Mouse (Mus musculus) neural tube, embryonic 13.5 days (tissue): ENCODE measurements around the gene Hsf2bp. TPM values are rescaled to one million over a fixed set of nuclear protein-coding genes. Genes with fewer than 3 reads are reported as not detected.

Experiments used
- ATAC-seq: fragments of 200-750 bp; cut with Nextera tagmentation; 2 replicates; pipeline ENCODE4 v1.8.0; 2017; ENCODE audit warnings: low read depth, mild to moderate bottlenecking, moderate TSS enrichment, moderate library complexity
- H3K27ac ChIP-seq: fragments of 300-500 bp; sonication (generic); replicated peaks from 2 replicates; pipeline ENCODE4 v1.5.1; 2015; ENCODE audit warnings: moderate library complexity, mild to moderate bottlenecking, inconsistent platforms
- H3K27me3 ChIP-seq: fragments of 300-500 bp; sonication (generic); 2 replicates; pipeline ENCODE4 v1.6.1; 2015; ENCODE audit warnings: mild to moderate bottlenecking, inconsistent platforms
- H3K36me3 ChIP-seq: fragments of 300-500 bp; sonication (generic); 2 replicates; pipeline ENCODE4 v1.6.1; 2015; ENCODE audit warnings: mild to moderate bottlenecking, inconsistent platforms
- H3K4me1 ChIP-seq: fragments of 300-500 bp; sonication (generic); replicated peaks from 2 replicates; pipeline ENCODE4 v1.6.1; 2015; ENCODE audit warnings: inconsistent platforms
- H3K4me2 ChIP-seq: fragments of 300-500 bp; sonication (generic); 2 replicates; pipeline ENCODE4 v1.6.1; 2015; ENCODE audit warnings: inconsistent platforms, mild to moderate bottlenecking, moderate library complexity
- H3K4me3 ChIP-seq: fragments of 300-500 bp; sonication (generic); 2 replicates; pipeline ENCODE4 v1.5.1; 2015; ENCODE audit warnings: mild to moderate bottlenecking, inconsistent platforms
- H3K9ac ChIP-seq: fragments of 300-500 bp; sonication (generic); 2 replicates; pipeline ENCODE4 v1.6.1; 2015; ENCODE audit warnings: moderate library complexity, mild to moderate bottlenecking, inconsistent platforms
- H3K9me3 ChIP-seq: fragments of 300-500 bp; sonication (generic); 2 replicates; pipeline ENCODE4 v1.6.1; 2016; ENCODE audit warnings: inconsistent platforms
- WGBS: fragments of 180-500 bp; shearing (Covaris S2); methylation state at CpG from one replicate; pipeline ENCODE4 v1.1.7; 2015; 5-methylcytosine and 5-hydroxymethylcytosine counted together
- polyA plus RNA-seq: library from polyadenylated mRNA; unstranded; fragments of >200 nt; fragmentation: Nextera tagmentation; extraction: Ambion mirVana; gene quantifications from 2 replicates; pipeline ENCODE4 v1.2.1, GENCODE M21; 2015

The Hsf2bp gene
- polyA plus RNA-seq, 1 experiment from 2014 or later: 0.38 TPM

DNA sequence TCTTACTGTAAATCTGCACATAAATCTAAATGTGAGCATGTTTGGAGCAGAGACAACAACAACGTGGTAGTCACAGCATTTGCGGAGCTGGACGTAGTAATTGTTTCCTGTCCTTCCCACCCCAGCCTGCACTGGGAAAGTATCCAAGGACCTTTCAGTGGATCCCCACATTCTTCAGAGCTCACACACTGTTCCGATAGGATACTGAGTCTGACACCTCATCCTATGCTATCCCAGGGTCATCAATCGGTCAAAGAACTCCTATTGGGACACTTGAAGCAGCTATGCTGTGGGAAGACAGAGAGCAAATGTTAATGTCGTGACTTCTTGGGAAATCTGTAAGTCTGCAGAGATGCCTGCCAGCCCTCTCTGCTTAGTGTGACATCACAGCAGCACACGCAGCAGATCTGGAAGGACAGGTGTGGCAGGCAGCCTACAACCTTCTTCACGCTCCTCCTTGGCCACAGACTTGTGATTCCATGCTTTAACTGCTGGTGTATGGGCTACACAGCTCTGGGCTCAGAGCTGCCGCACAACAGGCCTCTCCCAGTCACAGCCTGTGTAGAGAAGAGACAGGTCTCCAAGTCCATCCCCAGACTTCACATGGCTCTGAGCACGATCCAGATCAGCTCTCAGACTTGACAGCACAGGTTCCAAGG is 92.1 kb downstream of the Hsf2bp start:
- H3K36me3 ChIP-seq: no peaks in the 10 kb centered on the region
- H3K4me3 ChIP-seq: no peak overlapping the region
- no peak overlapping the region for H3K4me2 ChIP-seq
- no peaks in the 10 kb centered on the region for H3K4me1 ChIP-seq
- H3K9ac ChIP-seq: no peak overlapping the region
- no peak overlapping the region for H3K27ac ChIP-seq
- no peaks in the 10 kb centered on the region for H3K9me3 ChIP-seq
- no peak for ATAC-seq
- WGBS: 73% methylated on average over 10 of the region's 10 CpGs
- H3K27me3 ChIP-seq: no peaks in the 10 kb centered on the region

DNA sequence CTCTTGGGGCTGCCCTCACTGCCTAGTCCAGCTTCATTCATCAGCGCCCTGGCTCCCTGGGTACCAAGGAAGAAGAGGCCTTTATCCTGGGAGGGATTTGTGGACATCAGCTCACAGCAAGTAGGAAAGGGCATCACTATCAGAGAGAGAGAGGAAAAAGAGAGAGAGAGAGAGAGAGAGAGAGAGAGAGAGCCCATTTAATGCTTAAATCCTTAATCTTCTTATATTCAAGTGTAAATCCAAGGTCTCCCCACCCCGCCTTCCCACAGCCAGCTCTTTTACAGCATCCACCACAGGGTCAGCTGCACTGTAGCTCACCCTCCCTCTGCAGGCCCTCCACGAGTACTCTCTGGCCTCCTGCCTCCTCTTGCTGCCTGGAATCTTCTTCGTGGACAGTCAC is 94.5 kb downstream of the Hsf2bp start:
- no peak overlapping the region for H3K9ac ChIP-seq
- WGBS: 56% methylated on average over 4 of the region's 4 CpGs
- no peak overlapping the region for H3K4me2 ChIP-seq
- no peak for ATAC-seq
- peaks cover 8% of the 10 kb centered on the region; the same call in 1 of the 2 replicates for H3K4me1 ChIP-seq
- no peak overlapping the region for H3K4me3 ChIP-seq
- H3K27ac ChIP-seq: no peak overlapping the region
- no peaks in the 10 kb centered on the region for H3K36me3 ChIP-seq
- no peaks in the 10 kb centered on the region for H3K9me3 ChIP-seq
- H3K27me3 ChIP-seq: no peaks in the 10 kb centered on the region

DNA sequence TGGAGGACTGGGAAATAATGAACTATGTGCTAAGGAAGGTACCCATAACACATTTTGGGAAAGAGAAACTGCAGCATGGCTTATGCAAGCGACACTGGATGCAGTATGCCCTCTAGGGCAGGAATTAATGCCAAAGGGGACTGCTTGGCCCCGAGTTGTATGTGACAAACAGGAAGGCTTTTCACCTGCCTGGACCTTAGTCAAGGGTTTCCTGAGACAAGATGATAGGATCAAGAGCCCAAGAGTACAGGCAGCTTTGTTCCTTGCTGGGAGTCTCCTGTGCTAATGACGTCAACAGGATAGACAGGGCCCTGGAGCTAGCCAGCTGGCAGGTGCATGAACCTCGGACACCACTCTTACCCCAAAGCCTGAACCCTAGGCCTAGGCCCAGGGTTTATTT is 95.5 kb downstream of the Hsf2bp start:
- 79% methylated on average over 4 of the region's 4 CpGs for WGBS

DNA sequence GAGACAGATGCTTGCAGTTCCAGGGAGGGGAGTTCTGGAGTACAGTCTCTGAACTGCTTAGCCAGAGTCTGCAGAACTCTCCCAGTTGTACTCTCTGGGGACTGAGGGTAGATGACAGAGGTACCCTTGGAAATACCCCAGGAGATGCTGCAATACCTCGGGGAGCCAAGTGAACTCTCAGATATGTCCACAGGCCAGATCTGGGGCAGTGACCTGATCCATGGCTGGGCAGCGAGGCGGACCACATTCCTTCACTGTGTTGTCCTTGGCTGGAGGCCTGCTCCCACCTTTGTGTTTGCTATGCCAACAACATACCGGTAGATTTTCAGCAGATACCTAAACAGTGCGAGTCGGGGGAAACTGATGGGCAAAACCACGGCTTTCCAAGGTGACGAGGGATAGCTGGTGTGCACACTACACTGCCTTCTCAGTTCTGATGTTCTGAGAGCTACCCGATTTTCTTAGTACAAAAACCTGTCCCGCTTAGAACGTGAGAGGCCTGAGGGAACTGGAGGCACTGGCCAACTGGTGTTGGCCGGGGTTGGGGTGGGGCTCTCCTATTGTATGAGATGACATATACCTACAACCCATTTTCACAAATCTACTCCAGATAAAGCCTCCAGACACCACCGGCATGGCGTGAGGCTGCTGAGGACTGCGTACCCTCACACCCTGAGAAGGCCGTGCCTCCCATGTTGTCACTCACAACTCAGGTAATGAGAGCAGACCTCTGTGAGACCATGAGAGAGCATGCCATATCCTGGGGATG is 96.7 kb downstream of the Hsf2bp start:
- Histone ChIP-seq H3K4me3 (no peak overlapping the region), H3K9ac (no peak overlapping the region), H3K4me2 (no peak overlapping the region), H3K4me1 (peaks cover 25% of the 10 kb centered on the region), H3K27me3 (no peaks in the 10 kb centered on the region), H3K27ac (no peak overlapping the region), H3K9me3 (no peaks in the 10 kb centered on the region), H3K36me3 (no peaks in the 10 kb centered on the region)
- 91% methylated on average over 16 of the region's 16 CpGs for WGBS
- ATAC-seq: no peak

More for the DNA sequence above, 95.5 kb downstream of the Hsf2bp start:
- H3K36me3 ChIP-seq: no peaks in the 10 kb centered on the region
- peaks cover 16% of the 10 kb centered on the region for H3K4me1 ChIP-seq
- no peak overlapping the region for H3K9ac ChIP-seq
- no peaks in the 10 kb centered on the region for H3K27me3 ChIP-seq
- no peak overlapping the region for H3K27ac ChIP-seq
- ATAC-seq: no peak
- H3K4me3 ChIP-seq: no peak overlapping the region
- H3K9me3 ChIP-seq: no peaks in the 10 kb centered on the region
- H3K4me2 ChIP-seq: no peak overlapping the region

DNA sequence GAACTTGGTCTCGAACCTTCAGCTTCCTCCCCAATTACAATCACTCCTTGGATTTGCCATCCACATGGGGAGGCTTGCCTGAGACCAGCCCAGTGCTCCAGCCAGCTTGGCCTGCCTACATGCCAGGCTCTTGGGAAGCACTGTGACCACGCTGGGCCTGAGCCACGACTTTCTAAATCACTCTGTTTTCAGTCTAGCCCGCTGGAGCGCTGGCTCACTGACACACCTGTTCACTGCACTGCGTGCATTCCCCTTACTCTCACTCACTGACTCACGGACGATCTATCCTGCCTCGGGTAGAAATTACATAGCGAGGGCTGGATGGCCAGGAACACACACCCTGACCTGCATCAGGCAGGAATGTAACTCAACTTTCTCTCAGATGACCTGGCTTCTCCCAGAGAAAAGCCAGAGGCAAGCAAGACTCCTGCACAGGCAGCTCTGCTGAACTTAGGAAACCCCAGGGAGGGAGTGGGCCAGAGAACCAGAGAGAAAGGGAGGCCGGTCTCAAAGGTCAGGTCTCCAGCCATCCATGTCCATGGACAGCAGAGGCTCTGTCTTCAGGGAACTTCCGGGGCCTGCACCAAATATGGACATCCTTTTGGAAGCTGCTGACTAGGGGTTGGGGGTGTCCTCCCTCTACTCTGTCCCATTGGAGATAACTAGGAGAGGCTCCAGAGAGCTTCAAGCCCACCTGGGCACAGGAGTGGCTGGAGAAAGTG is 97.4 kb downstream of the Hsf2bp start:
- Histone ChIP-seq H3K27me3 (no peaks in the 10 kb centered on the region), H3K9me3 (no peaks in the 10 kb centered on the region), H3K9ac (no peak overlapping the region), H3K27ac (no peak overlapping the region), H3K4me2 (no peak overlapping the region), H3K36me3 (no peaks in the 10 kb centered on the region), H3K4me3 (no peak overlapping the region), H3K4me1 (peaks cover 25% of the 10 kb centered on the region)
- WGBS: 79% methylated on average over 12 of the region's 12 CpGs
- no peak for ATAC-seq

DNA sequence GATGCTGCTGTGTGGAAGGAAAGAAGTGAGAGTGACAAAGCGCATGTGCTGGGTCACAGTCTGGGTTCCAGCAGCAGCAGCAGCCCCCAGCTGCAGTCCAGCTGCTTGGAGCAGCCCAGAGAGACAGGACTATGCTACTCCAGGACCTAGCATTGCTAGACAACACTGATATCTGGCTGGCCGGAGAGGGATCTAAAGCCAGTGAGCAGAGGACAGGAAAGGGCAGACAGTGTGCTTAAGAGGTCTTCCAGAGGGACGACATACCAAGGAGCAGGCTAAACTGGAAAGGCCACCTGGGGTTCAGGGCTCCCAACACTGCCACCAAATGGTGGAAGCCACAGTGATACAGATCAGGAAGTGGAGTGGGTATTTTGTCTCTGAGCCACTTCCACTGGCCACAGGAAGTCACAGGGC is 99.0 kb downstream of the Hsf2bp start:
- Histone ChIP-seq H3K4me3 (no peak overlapping the region), H3K27ac (no peak overlapping the region), H3K4me2 (no peak overlapping the region), H3K27me3 (no peaks in the 10 kb centered on the region), H3K36me3 (no peaks in the 10 kb centered on the region), H3K9ac (no peak overlapping the region), H3K4me1 (peaks cover 25% of the 10 kb centered on the region), H3K9me3 (no peaks in the 10 kb centered on the region)
- WGBS: 42% methylated on average over 3 of the region's 3 CpGs
- ATAC-seq: no peak

DNA sequence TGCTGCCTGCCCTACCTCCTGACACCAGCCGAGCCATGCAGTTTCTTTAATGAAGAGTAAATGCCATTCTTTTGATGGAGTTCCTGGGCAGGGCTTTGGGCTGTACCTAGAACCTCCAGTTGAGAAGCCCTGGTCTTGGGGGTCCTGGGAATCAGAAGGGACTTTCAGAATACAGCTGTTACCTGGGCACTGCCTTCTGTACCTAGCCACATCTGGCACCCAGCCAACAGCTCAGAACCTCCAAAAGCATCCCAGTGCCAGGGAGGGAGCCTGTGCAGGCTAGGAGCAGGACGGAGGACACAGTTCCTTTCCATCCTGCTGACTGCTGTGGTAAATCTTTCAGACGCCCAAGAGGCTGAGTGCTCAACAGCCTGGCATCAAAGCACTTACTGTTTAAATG is 100.3 kb downstream of the Hsf2bp start:
- Histone ChIP-seq H3K27ac (no peak overlapping the region), H3K4me2 (no peak overlapping the region), H3K9ac (no peak overlapping the region), H3K36me3 (no peaks in the 10 kb centered on the region), H3K9me3 (no peaks in the 10 kb centered on the region), H3K4me1 (peaks cover 32% of the 10 kb centered on the region), H3K4me3 (no peak overlapping the region), H3K27me3 (no peaks in the 10 kb centered on the region)
- 51% methylated on average over 3 of the region's 3 CpGs for WGBS
- ATAC-seq: no peak

DNA sequence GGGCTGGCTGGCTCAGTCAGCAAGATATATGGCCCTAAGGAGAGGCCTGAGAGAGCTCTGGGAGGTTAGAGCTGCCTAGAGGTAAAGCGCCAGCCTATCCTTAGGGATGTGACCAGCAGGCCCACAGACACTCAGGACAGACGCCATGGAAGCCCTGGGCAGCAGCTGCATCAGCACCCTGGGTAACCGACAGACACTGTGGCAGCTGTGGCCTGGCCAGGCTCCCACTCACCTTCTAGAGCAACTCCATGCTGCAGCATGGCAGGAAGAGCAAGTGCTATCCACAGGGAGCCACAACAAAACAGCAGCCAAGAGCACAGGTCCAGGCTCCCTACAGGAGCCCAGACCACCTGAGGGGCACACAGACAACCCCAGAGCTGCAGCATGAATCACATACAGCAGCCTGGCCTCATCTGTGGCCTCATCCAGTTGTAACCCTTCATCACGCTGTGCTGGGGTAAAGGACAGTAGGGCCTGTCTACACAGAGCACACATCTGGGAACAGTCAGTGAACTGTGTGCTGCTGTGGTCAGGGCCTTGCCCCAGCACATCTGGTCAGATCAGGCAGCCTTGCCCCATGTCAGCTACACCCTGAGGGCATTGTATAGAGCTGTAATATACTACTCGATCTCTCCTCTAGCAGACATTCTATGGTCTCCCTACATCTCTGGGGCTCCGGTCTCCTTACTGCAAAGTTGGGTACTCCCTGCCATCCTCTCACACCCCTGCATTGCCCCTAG is 100.9 kb downstream of the Hsf2bp start:
- peaks cover 32% of the 10 kb centered on the region for H3K4me1 ChIP-seq
- no peak overlapping the region for H3K4me2 ChIP-seq
- WGBS: 62% methylated on average over 6 of the region's 6 CpGs
- no peaks in the 10 kb centered on the region for H3K27me3 ChIP-seq
- H3K36me3 ChIP-seq: no peaks in the 10 kb centered on the region
- no peaks in the 10 kb centered on the region for H3K9me3 ChIP-seq
- no peak overlapping the region for H3K4me3 ChIP-seq
- H3K27ac ChIP-seq: no peak overlapping the region
- no peak for ATAC-seq
- H3K9ac ChIP-seq: peak overlapping the region; percentile 12; the same call in 1 of the 2 replicates

DNA sequence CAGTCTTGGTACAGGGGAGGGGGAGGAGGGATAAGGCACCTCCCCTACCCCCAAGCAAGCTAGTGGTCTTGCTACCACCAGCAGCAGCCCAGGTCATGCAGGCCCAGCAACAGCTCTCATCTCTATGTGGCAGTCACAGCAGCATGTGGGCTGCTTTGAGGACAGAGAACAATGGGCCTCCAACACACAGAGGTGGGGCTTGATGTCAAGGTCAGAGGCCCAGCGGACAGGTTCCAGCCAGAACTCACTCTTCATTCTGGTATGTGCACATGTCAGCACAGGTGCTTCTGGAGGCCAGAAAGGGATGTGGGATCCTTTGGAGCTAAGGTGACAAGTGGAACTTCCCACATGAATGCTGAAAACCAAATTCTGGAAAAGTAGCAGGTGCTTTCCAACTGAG is 102.2 kb downstream of the Hsf2bp start:
- no peaks in the 10 kb centered on the region for H3K36me3 ChIP-seq
- H3K4me1 ChIP-seq: peaks cover 32% of the 10 kb centered on the region
- H3K4me3 ChIP-seq: no peak overlapping the region
- 54% methylated on average over 1 of the region's 1 CpGs for WGBS
- no peaks in the 10 kb centered on the region for H3K27me3 ChIP-seq
- no peaks in the 10 kb centered on the region for H3K9me3 ChIP-seq
- ATAC-seq: no peak
- no peak overlapping the region for H3K27ac ChIP-seq
- no peak overlapping the region for H3K4me2 ChIP-seq
- H3K9ac ChIP-seq: no peak overlapping the region

DNA sequence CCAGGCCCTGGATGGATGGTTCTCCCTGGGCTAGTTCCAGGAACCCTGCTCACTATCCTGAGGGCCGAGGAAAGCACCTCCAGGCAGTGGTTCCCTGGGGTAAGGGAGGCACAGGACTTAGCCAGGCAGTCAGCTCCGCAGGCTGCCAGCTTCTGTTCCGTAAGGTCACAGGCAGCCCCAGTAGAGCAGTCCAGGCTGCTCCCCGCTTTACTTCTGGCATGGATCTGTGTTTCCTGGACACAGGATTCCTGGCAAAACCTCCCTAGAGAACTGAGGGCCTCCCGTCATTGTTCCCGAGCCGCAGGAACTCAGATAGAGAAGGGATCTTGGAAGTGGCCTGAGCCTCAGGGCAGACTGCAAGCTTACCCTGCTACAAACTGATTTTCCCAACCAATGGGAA is 104.7 kb downstream of the Hsf2bp start:
- Histone ChIP-seq H3K36me3 (no peaks in the 10 kb centered on the region), H3K27me3 (no peaks in the 10 kb centered on the region), H3K9ac (no peak overlapping the region), H3K4me2 (no peak overlapping the region), H3K4me3 (no peak overlapping the region), H3K27ac (0 out of 2 replicates have a peak overlapping the region, but pooled peaks have one; percentile 38), H3K4me1 (peaks cover 22% of the 10 kb centered on the region), H3K9me3 (no peaks in the 10 kb centered on the region)
- 53% methylated on average over 7 of the region's 7 CpGs for WGBS
- ATAC-seq: no peak

DNA sequence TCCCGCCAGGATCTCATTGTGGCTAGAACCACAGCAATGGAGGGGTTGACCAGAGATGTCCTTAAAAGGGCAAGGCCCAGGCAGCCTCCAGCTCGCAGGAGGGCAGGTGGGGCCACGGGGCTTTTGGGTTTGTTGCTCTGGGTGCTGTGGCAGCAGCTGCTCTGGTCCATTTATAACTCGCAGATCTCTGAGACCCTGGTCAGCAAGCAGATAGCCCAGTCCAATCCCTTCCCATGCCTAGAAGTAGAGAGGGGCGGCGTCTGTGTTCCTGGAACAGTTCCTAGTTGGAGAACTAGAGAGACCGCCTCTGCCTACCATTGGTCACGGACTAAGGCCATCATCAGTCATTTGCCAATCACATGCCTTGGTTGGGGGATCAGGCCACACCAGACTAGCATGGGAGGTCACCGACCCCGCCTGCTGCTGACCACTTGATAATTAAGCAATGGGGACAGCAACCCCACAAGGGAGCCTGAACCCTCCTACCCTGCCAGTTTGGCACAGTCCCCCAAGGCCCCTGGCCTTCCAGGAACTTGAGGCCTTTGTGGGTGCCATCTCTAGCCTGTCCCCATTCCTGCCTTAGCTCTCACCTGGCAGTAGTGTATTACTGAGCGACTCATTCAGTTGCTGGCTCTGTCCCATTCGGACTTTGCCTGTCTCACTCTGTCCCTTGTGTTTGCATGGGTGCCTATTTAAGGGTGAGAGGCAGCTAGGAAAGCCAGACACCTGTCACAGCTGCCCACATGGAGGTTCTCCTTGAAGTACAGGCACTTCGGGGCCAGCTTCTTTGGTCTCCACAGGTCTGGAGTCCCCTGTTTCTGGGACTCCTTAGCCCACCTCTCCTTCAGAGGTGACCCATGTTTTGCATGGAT is 106.1 kb downstream of the Hsf2bp start:
- Histone ChIP-seq H3K36me3 (no peaks in the 10 kb centered on the region), H3K4me1 (peaks cover 12% of the 10 kb centered on the region), H3K9ac (no peak overlapping the region), H3K27me3 (no peaks in the 10 kb centered on the region), H3K27ac (no peak overlapping the region), H3K4me2 (no peak overlapping the region), H3K9me3 (no peaks in the 10 kb centered on the region), H3K4me3 (no peak overlapping the region)
- 52% methylated on average over 13 of the region's 13 CpGs for WGBS
- no peak for ATAC-seq
